19 mouse cellular contexts compared by ENCODE assay signal in genomic region chr1:133463138-133463537, GRCm38 (mm10).
"Had no signal": no experiment of that assay in that cellular context is flagged by ENCODE, and none has a peak within 500 bp of the region (broad histone marks: within the 10 kb centered on the region; RNA-seq: fewer than 3 reads in every experiment).

No protein-coding gene starts in this region.

- H3K36me3 ChIP-seq: limb, embryonic 10.5 days; limb, embryonic 13.5 days; midbrain, embryonic 13.5 days had no signal

- H3K4me2 ChIP-seq: limb, embryonic 13.5 days; lung, embryonic 14.5 days; midbrain, embryonic 13.5 days had no signal

- H3K4me3 ChIP-seq: layer of hippocampus, adult 2 months; limb, embryonic 10.5 days; limb, embryonic 13.5 days; midbrain, embryonic 13.5 days had no signal

- H3K9ac ChIP-seq: limb, embryonic 13.5 days; liver, embryonic 14.5 days; liver, postnatal 0 days; lung, embryonic 14.5 days; midbrain, embryonic 13.5 days had no signal

- H3K27ac ChIP-seq: layer of hippocampus, adult 2 months; limb, embryonic 10.5 days; limb, embryonic 13.5 days; liver, embryonic 14.5 days; macrophage; midbrain, embryonic 13.5 days had no signal

- ATAC-seq: hindbrain, embryonic 16.5 days; liver, postnatal 0 days; lung, postnatal 0 days; midbrain, embryonic 13.5 days had no signal

- DNase-seq: kidney, adult 18-20 months; kidney, postnatal 25 days; layer of hippocampus, adult 9-11 months; liver; liver, postnatal 0 days; lung, embryonic 14.5 days; right cerebral cortex, adult 18-20 months; right cerebral cortex, postnatal 14 days; right cerebral cortex, postnatal 4 days; thymus, adult 2 months; thymus, postnatal 14 days had no signal

- H3K27me3 ChIP-seq: limb, embryonic 13.5 days; midbrain, embryonic 13.5 days had no signal

- H3K4me1 ChIP-seq: midbrain, embryonic 13.5 days had no signal

- H3K9me3 ChIP-seq: limb, embryonic 10.5 days; midbrain, embryonic 13.5 days had no signal
